In the genomic region with DNA sequence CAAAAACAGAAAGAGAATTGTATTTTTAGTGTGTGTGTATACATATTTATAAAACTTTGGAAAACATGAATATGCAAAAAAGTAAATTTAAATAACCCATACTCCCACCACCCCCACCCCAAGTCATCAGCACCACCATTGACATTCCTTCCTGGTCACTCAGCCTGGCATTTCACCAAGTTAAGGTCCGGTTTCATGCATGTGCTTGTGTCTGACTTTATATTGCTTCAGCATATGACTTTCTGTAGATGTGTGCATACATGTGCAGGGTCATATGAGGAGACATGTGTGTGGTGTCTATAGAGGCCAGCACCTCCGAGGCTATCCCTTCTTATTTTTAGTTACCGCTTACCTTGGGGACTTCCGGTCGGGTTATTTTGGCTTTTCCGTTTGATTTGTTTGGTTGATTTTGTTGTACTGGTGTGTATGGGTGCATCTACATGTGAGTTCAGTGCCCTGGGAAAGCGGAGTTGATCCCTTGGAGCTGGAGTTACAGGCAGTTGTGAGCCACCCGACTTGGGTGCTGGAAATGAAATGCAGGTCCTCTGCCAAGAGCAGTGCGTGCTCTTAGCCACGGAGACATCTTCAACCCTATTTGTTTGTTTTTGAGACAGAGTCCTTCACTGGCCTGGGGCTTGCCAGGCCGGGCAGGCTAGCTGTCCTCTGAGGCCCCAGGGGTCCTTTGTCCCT, we compare ENCODE assay signal across 24 mouse cellular contexts. TPM values are rescaled to one million over a fixed set of nuclear protein-coding genes. Genes with fewer than 3 reads are reported as not detected.
DNase-seq lines count a peak whose midpoint lies in the region; ATAC-seq and TF ChIP-seq lines count a peak whose summit lies in the region.
"Had no signal": no experiment of that assay in that cellular context is flagged by ENCODE, and none has a peak within 500 bp of the region (broad histone marks: within the 10 kb centered on the region; RNA-seq: fewer than 3 reads in every experiment).

No protein-coding gene starts in this region.

- no peaks in the 10 kb centered on the region for H3K4me1 ChIP-seq in liver, postnatal 0 days (ENCODE audit: insufficient read depth)
- H3K4me1 ChIP-seq: forebrain, embryonic 15.5 days had no signal

- H3K36me3 ChIP-seq in liver, postnatal 0 days (replicated peaks; ENCODE audit: insufficient read depth, low read length) = no peaks in the 10 kb centered on the region
- H3K36me3 ChIP-seq: embryonic facial prominence, embryonic 13.5 days; forebrain, embryonic 15.5 days; heart, embryonic 12.5 days; intestine, embryonic 15.5 days; limb, embryonic 10.5 days had no signal

- WGBS in liver, postnatal 0 days (ENCODE audit: insufficient replicate concordance) = 77% methylated on average over 11 of the region's 11 CpGs

- no peaks in the 10 kb centered on the region for H3K9me3 ChIP-seq in liver, postnatal 0 days (ENCODE audit: low read length)
- H3K9me3 ChIP-seq: embryonic facial prominence, embryonic 13.5 days; forebrain, embryonic 15.5 days; heart, embryonic 12.5 days; intestine, embryonic 15.5 days; limb, embryonic 10.5 days had no signal

- H3K27me3 ChIP-seq in liver, postnatal 0 days (ENCODE audit: insufficient read depth, low read length) = no peaks in the 10 kb centered on the region
- H3K27me3 ChIP-seq: forebrain, embryonic 15.5 days; intestine, embryonic 15.5 days had no signal

- intact Hi-C loops in heart, postnatal 36 days (cut with DNase I) = loop anchor here (5.0 kb wide), 1 partner anchor 130 kb away; no protein-coding TSS in a partner anchor

- DNase-seq in heart, adult 11 months = peak; percentile 82
- DNase-seq in heart, postnatal 36 days = no peak
- DNase-seq in kidney, postnatal 36 days = peak; percentile 23 to 35
- DNase-seq in kidney, postnatal 4 days = no peak
- peak; percentile 11 for DNase-seq in 416B (ENCODE audit: low read depth)
- no peak for DNase-seq in liver, postnatal 0 days
- DNase-seq in spleen, postnatal 36 days (ENCODE audit: low spot score in 2 of 2) = no peak
- DNase-seq: cerebellum, adult 11 months; cerebellum, postnatal 14 days; heart, postnatal 14 days; lung, postnatal 14 days; right cerebral cortex, postnatal 25 days; thymus, adult 2 months had no signal

- H3K9ac ChIP-seq in liver, postnatal 0 days (replicated peaks) = no peak overlapping the region
- H3K9ac ChIP-seq: forebrain, embryonic 15.5 days; heart, embryonic 12.5 days; hindbrain, embryonic 14.5 days; intestine, embryonic 15.5 days; liver, embryonic 14.5 days had no signal

- ATAC-seq in liver, postnatal 0 days = no peak
- ATAC-seq: forebrain, embryonic 15.5 days had no signal

- no peak overlapping the region for H3K4me3 ChIP-seq in liver, postnatal 0 days (ENCODE audit: low read depth, low read length)
- H3K4me3 ChIP-seq: embryonic facial prominence, embryonic 13.5 days; forebrain, embryonic 15.5 days; heart, embryonic 12.5 days; intestine, embryonic 15.5 days; limb, embryonic 10.5 days had no signal

- H3K4me2 ChIP-seq in liver, postnatal 0 days (ENCODE audit: low read depth, low read length) = no peak overlapping the region
- H3K4me2 ChIP-seq: embryonic facial prominence, embryonic 13.5 days; forebrain, embryonic 15.5 days; hindbrain, embryonic 14.5 days had no signal

- TF ChIP-seq EP300 in liver, postnatal 0 days (IDR thresholded peaks at IDR 0.05; ENCODE audit: low read depth) = no peak

- no peak for TF ChIP-seq CTCF in liver, postnatal 0 days (IDR thresholded peaks at IDR 0.05; ENCODE audit: low read depth)

- peak overlapping the region; percentile 97 for H3K27ac ChIP-seq in liver, postnatal 0 days (ENCODE audit: low read depth)
- H3K27ac ChIP-seq: embryonic facial prominence, embryonic 13.5 days; forebrain, embryonic 15.5 days; hindbrain, embryonic 14.5 days; intestine, embryonic 15.5 days; limb, embryonic 10.5 days; liver, embryonic 14.5 days had no signal

RNA-seq across cellular contexts. Expression of a gene that starts 11.6 kb away (rescaled TPM):
- total RNA-seq in heart, postnatal 36 days (2021) = not detected
- polyA plus RNA-seq in liver, postnatal 0 days (2015; fragmentation: Nextera tagmentation; extraction: Ambion mirVana) = not detected in 2 replicates
- total RNA-seq: gastrocnemius, postnatal 36 days; heart, postnatal 14 days; megakaryocyte-erythroid progenitor cell, adult 5-6 weeks had no signal
- polyA plus RNA-seq: brain, embryonic 14.5 days; embryonic facial prominence, embryonic 13.5 days; forebrain, embryonic 15.5 days; heart, embryonic 12.5 days; hindbrain, embryonic 14.5 days; limb, embryonic 10.5 days; stomach, embryonic 16.5 days had no signal

RNA-seq across cellular contexts. Expression of a gene that starts 28.6 kb away (rescaled TPM):
- total RNA-seq in heart, postnatal 36 days (2021) = under 1 TPM in 1 of 2 experiments, not detected in 1; 0.14 TPM
- polyA plus RNA-seq in liver, postnatal 0 days (2015; fragmentation: Nextera tagmentation; extraction: Ambion mirVana) = 0.07 TPM in 1 of 2 replicates, not detected in the other
- total RNA-seq: gastrocnemius, postnatal 36 days had no signal

RNA-seq across cellular contexts. Expression of a gene that starts 39.0 kb away (rescaled TPM):
- total RNA-seq in heart, postnatal 36 days (2021) = under 1 TPM in 1 of 2 experiments, not detected in 1; 0.14 TPM
- polyA plus RNA-seq in liver, postnatal 0 days (2015; fragmentation: Nextera tagmentation; extraction: Ambion mirVana) = 0.11 and 0.19 TPM in 2 replicates
- total RNA-seq: gastrocnemius, postnatal 36 days; megakaryocyte-erythroid progenitor cell, adult 5-6 weeks had no signal

RNA-seq across cellular contexts. Expression of a gene that starts 39.0 kb away (rescaled TPM):
- 10 to 100 TPM; 17.1 to 17.4 TPM for total RNA-seq in heart, postnatal 36 days (2021)
- 13.5 and 16.1 TPM in 2 replicates for polyA plus RNA-seq in liver, postnatal 0 days (2015; fragmentation: Nextera tagmentation; extraction: Ambion mirVana)

RNA-seq across cellular contexts. Expression of a gene that starts 49.3 kb away (rescaled TPM):
- 10 to 100 TPM in 1 of 2 experiments, 1 to 10 TPM in 1; 2.2 to 12.4 TPM for total RNA-seq in heart, postnatal 36 days (2021)
- not detected in 2 replicates for polyA plus RNA-seq in liver, postnatal 0 days (2015; fragmentation: Nextera tagmentation; extraction: Ambion mirVana)
- total RNA-seq: megakaryocyte-erythroid progenitor cell, adult 5-6 weeks had no signal
- polyA plus RNA-seq: embryonic facial prominence, embryonic 13.5 days; forebrain, embryonic 15.5 days; heart, embryonic 12.5 days; intestine, embryonic 15.5 days; limb, embryonic 10.5 days; liver, embryonic 14.5 days; stomach, embryonic 16.5 days had no signal

Comparison
In these comparisons a context has a peak if more than half of its experiments do, and no peak if none do; other contexts are left out.
1. DNase-seq: peak in heart, adult 11 months (single experiment), kidney, postnatal 36 days (2 of 2) and 416B (single experiment); none in heart, postnatal 36 days (0 of 2), kidney, postnatal 4 days (0 of 2), liver, postnatal 0 days (single experiment) and spleen, postnatal 36 days (0 of 2).